Mouse (Mus musculus) liver, adult 2 months (tissue): ENCODE measurements at regions not wholly inside any gene's neighbourhood (a gene's known extent, or its start where the extent isn't known, plus 50 kb on each side); places are given as distances from the start of the nearest gene placed in this dataset.

Experiments used
- CTCF ChIP-seq: fragments of 200-500 bp; IDR thresholded peaks from 2 replicates; pipeline ENCODE4 v1.5.1; 2011; ENCODE audit warnings: low read depth, low read length, control low read depth
- POLR2A ChIP-seq: fragments of 200-500 bp; IDR thresholded peaks from 2 replicates; pipeline ENCODE4 v1.6.1; 2011; ENCODE audit warnings: low read length, control low read depth; ENCODE audit not compliant: insufficient read depth; ENCODE audit errors: extremely low read depth

DNA sequence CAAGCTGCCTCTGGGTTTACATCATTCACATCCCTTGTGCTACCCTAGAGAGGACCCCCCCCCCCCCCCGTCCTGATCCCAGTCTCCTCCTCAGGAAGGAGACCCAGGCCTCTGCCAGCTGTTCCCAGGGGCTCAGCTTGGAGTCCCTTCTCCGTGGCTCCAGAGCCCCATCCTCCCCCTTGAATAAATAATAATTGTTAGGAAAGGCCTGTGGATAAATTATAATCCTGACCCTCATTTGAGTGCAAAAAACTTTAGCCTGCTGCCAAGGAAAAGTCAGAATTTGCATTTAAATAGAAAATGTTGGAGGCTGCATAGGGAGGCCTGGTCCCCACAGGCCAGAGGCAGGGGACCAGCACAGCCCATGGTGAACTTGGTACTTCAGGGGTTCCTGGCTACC, 136.0 kb upstream of the Gm26897 start:
- no peak for TF ChIP-seq CTCF
- no peak for TF ChIP-seq POLR2A
